Mouse (Mus musculus) forebrain, postnatal 0 days (tissue): ENCODE measurements around the gene Grin1. TPM values are rescaled to one million over a fixed set of nuclear protein-coding genes. Genes with fewer than 3 reads are reported as not detected.

Source experiments
- ATAC-seq: fragments of 200-750 bp; cut with Nextera tagmentation; 2 replicates; pipeline ENCODE4 v1.8.0; 2017; ENCODE audit warnings: mild to moderate bottlenecking, moderate library complexity
- DNase-seq: peaks from one replicate; pipeline ENCODE4 v3.0.0-alpha.2; 2015
- H3K27ac ChIP-seq: fragments of 300-500 bp; sonication (generic); 2 replicates; pipeline ENCODE4 v1.5.1; 2014; ENCODE audit warnings: low read depth, mild to moderate bottlenecking, antibody characterized with exemption, low read length, moderate library complexity, mixed read lengths
- H3K27me3 ChIP-seq: fragments of 300-500 bp; sonication (generic); 2 replicates; pipeline ENCODE4 v1.6.1; 2014; ENCODE audit warnings: mild to moderate bottlenecking, low read length, mixed read lengths; ENCODE audit not compliant: insufficient read depth
- H3K36me3 ChIP-seq: fragments of 300-500 bp; sonication (generic); 2 replicates; pipeline ENCODE4 v1.6.1; 2014; ENCODE audit warnings: mild to moderate bottlenecking, moderate library complexity; ENCODE audit not compliant: insufficient read depth
- H3K4me1 ChIP-seq: fragments of 300-500 bp; sonication (generic); 2 replicates; pipeline ENCODE4 v1.6.1; 2014; ENCODE audit warnings: antibody characterized with exemption; ENCODE audit not compliant: insufficient read depth
- H3K4me2 ChIP-seq: fragments of 300-500 bp; sonication (generic); 2 replicates; pipeline ENCODE4 v1.6.1; 2014; ENCODE audit warnings: low read depth, mild to moderate bottlenecking, moderate library complexity
- H3K4me3 ChIP-seq: fragments of 300-500 bp; sonication (generic); 2 replicates; pipeline ENCODE4 v1.5.1; 2014; ENCODE audit warnings: low read depth, low read length, mixed read lengths
- H3K9ac ChIP-seq: fragments of 300-500 bp; sonication (generic); 2 replicates; pipeline ENCODE4 v1.6.1; 2014; ENCODE audit warnings: mild to moderate bottlenecking
- H3K9me3 ChIP-seq: fragments of 300-500 bp; sonication (generic); 2 replicates; pipeline ENCODE4 v1.6.1; 2016; ENCODE audit warnings: low read length
- CTCF ChIP-seq: sonication (generic); IDR thresholded peaks from 2 replicates; pipeline ENCODE4 v1.5.1; 2016; ENCODE audit warnings: antibody characterized with exemption, control low read depth, low read depth
- WGBS: fragments of 180-500 bp; shearing (Covaris S2); extraction: QIAGEN DNeasy Blood & Tissue Kit; methylation state at CpG from one replicate; pipeline ENCODE4 v1.1.7; 2014; 5-methylcytosine and 5-hydroxymethylcytosine counted together
- polyA plus RNA-seq: library from polyadenylated mRNA; unstranded; fragments of >200 nt; fragmentation: Nextera tagmentation; extraction: Ambion mirVana; gene quantifications from 2 replicates; pipeline ENCODE4 v1.2.1, GENCODE M21; 2015
- total RNA-seq: library from RNA; depleted of rRNA; stranded (reverse); fragments of >200 nt; gene quantifications from 2 replicates; pipeline ENCODE4 v1.2.3, GENCODE M21; 2014

The Grin1 gene
- total and polyA plus RNA-seq, 2 experiments from 2014 or later: 58.2 to 88.5 TPM

GRCm38 (mm10) chr2:25356208-25357079 is 37.5 kb upstream of the Grin1 start, which contains the start of gene Dpp7:
TSS of gene Dpp7 (minus strand) at chr2:25356359.
- ATAC-seq: peak; percentile 89
- TF ChIP-seq CTCF: no peak
- Histone ChIP-seq H3K36me3 (peaks cover 22% of the 10 kb centered on the region), H3K4me3 (peak within 1 kb of the TSS; percentile 52), H3K27me3 (no peaks in the 10 kb centered on the region), H3K4me1 (peaks cover 11% of the 10 kb centered on the region; the same call in 1 of the 2 replicates), H3K4me2 (peak within 1 kb of the TSS; percentile 86), H3K9ac (peak within 1 kb of the TSS; percentile 64), H3K27ac (no peak within 1 kb of the TSS), H3K9me3 (no peaks in the 10 kb centered on the region)
- WGBS: 5% methylated on average over 13 of the region's 13 CpGs
- DNase-seq: peak; percentile 89

DNA sequence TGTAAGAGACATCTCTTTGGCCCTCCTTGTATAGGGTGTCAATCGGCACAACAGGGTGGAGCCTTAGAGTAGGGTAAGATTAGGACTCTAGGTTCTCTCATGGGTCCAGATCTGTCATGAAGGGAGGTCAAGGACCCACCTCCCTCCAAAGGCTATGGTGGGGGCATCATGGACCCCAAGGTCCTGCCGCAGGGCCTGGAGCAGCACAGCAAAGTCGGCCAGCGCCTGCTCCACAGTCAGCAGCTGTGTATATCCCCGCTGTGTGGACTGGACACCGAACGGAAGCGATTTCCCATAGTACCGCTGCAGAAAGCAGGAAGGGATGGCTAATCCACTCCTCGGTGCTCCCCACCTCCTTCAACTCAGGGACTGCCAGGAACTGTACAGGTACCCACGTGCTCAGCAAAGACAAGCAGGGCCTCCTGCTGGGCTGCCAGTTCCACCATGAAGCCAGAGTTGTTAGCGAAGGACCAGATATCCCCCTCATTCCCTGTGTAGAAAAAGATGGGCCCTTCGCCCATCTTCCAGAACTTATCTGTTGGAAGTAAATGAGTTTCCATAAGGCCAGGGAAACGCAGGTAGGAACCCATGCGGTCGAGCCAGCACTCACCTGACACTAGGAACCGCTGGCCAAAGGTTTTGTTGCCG is 36.6 kb upstream of the Grin1 start:
- TF ChIP-seq CTCF: no peak
- Histone ChIP-seq H3K27ac (no peak overlapping the region), H3K4me2 (peak overlapping the region; percentile 86), H3K4me1 (peaks cover 11% of the 10 kb centered on the region; the same call in 1 of the 2 replicates), H3K36me3 (peaks cover 30% of the 10 kb centered on the region), H3K4me3 (peak overlapping the region; percentile 52), H3K9me3 (no peaks in the 10 kb centered on the region), H3K27me3 (no peaks in the 10 kb centered on the region), H3K9ac (peak overlapping the region; percentile 64; the same call in 1 of the 2 replicates)
- DNase-seq (no peak), ATAC-seq (no peak)
- WGBS: 42% methylated on average over 18 of the region's 18 CpGs

- 92% methylated on average over 6 of the region's 6 CpGs for WGBS
- no peaks in the 10 kb centered on the region for H3K27me3 ChIP-seq
- TF ChIP-seq CTCF: no peak
These were observed 35.2 kb upstream of the Grin1 start for GRCm38 (mm10) chr2:25354211-25354610.

DNA sequence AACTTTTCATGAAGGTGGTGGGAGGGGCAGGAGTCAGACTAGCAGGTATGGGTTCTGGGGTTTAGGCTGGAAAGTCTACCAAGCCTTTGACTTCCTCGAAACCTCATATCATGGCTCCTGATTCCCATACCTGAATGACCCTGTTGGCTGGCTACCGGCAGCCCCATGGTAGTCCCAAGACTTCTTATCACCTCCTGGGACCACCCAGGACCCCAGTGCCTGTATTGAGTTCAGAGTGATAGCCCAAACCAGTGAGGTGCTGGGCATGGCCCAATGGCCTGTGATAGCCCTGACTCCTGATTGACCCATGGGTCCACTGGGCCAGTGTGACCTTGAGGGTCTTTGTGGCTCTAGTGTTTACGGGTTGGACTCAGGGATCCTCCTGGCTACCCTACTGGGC is 31.7 kb upstream of the Grin1 start:
- Histone ChIP-seq H3K36me3 (peaks cover 73% of the 10 kb centered on the region), H3K4me1 (0 out of 2 replicates have a peak, but pooled peaks cover 3% of the 10 kb centered on the region), H3K4me2 (no peak overlapping the region), H3K27ac (no peak overlapping the region), H3K9ac (no peak overlapping the region), H3K4me3 (no peak overlapping the region), H3K9me3 (no peaks in the 10 kb centered on the region), H3K27me3 (no peaks in the 10 kb centered on the region)
- 96% methylated on average over 3 of the region's 3 CpGs for WGBS
- no peak for TF ChIP-seq CTCF
- DNase-seq (no peak), ATAC-seq (no peak)

More at GRCm38 (mm10) chr2:25354211-25354610, 35.2 kb upstream of the Grin1 start:
- ATAC-seq (no peak), DNase-seq (no peak)
- no peak overlapping the region for H3K27ac ChIP-seq
- H3K9ac ChIP-seq: no peak overlapping the region
- H3K36me3 ChIP-seq: peaks cover 43% of the 10 kb centered on the region
- no peak overlapping the region for H3K4me3 ChIP-seq
- H3K9me3 ChIP-seq: no peaks in the 10 kb centered on the region
- peaks cover 11% of the 10 kb centered on the region; the same call in 1 of the 2 replicates for H3K4me1 ChIP-seq
- no peak overlapping the region for H3K4me2 ChIP-seq

- Histone ChIP-seq H3K9ac (no peak overlapping the region), H3K36me3 (peaks cover 85% of the 10 kb centered on the region), H3K9me3 (no peaks in the 10 kb centered on the region), H3K4me1 (no peaks in the 10 kb centered on the region), H3K4me3 (no peak overlapping the region), H3K4me2 (no peak overlapping the region), H3K27ac (no peak overlapping the region), H3K27me3 (no peaks in the 10 kb centered on the region)
- WGBS: 94% methylated on average over 4 of the region's 4 CpGs
- DNase-seq (no peak), ATAC-seq (no peak)
- TF ChIP-seq CTCF: no peak
These were observed 30.5 kb upstream of the Grin1 start for GRCm38 (mm10) chr2:25349499-25349898.

DNA sequence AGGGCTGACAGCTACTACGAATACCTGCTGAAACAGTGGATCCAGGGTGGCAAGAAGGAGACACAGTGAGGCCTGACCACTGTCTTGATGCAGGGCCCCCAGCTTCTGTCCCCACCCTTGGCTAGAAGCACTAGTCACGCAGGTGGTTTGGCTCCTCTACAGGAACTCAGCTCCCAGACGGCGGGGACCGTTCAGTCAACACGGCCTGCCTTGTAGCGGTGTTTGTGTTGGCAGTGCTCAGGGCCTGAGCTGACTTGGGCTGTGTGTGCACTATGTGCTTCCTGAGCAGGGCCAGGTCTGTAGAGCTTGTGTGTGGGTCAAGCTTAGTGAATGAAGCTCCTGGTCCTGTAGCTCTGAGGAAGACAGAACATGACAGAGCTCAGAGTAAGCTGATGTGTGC is 29.2 kb upstream of the Grin1 start:
- Histone ChIP-seq H3K4me1 (no peaks in the 10 kb centered on the region), H3K27me3 (no peaks in the 10 kb centered on the region), H3K36me3 (peaks cover 94% of the 10 kb centered on the region), H3K4me3 (no peak overlapping the region), H3K4me2 (no peak overlapping the region), H3K9ac (no peak overlapping the region), H3K27ac (no peak overlapping the region), H3K9me3 (no peaks in the 10 kb centered on the region)
- 88% methylated on average over 7 of the region's 7 CpGs for WGBS
- no peak for DNase-seq
- no peak for TF ChIP-seq CTCF
- no peak for ATAC-seq

DNA sequence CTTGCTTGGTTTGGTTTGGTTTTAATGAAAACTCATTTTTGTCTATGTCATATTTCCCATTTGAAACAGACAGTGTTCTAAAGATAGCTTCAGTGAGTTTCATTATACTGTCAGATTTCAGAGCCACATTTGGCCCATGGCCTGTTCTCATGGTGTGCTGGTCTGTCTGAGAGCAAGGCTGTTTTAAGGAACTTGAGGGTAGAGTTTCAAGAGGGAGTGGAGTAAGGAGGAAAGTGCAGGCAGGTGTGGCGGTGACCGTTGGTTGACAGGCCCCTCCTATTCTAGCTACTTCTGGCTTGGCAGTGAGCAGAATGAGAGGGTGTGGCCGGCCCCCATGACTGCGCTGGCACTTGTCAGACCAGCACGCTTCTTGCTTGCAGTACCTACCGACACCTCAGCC is 19.3 kb upstream of the Grin1 start:
- H3K4me2 ChIP-seq: no peak overlapping the region
- H3K4me3 ChIP-seq: no peak overlapping the region
- ATAC-seq: no peak
- no peak for DNase-seq
- H3K27ac ChIP-seq: no peak overlapping the region
- WGBS: 92% methylated on average over 6 of the region's 6 CpGs
- TF ChIP-seq CTCF: no peak
- no peaks in the 10 kb centered on the region for H3K27me3 ChIP-seq
- peaks cover 70% of the 10 kb centered on the region for H3K36me3 ChIP-seq
- H3K9me3 ChIP-seq: no peaks in the 10 kb centered on the region
- H3K4me1 ChIP-seq: peaks cover 4% of the 10 kb centered on the region
- no peak overlapping the region for H3K9ac ChIP-seq
